19 mouse cellular contexts compared by ENCODE assay signal in the genomic region with DNA sequence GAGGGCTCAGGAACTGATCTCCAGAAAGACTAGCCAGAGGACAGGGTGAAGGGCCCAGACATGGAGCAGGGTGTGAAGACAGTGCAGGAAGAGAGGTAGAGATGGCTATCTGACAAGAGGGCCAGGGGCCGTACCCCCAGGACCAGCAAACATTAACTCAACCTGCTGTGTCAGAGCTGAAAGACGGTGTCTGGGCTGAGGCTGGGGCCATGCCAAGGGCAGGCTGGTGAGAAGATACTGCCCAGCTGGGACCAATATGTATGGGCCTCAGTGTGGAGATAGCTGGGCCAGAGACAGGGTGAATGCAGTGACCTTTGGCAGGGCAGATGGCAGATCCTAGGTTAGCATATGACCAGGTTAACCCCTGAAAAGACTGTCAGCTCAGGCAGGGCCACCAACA.
"Had no signal": no experiment of that assay in that cellular context is flagged by ENCODE, and none has a peak within 500 bp of the region (broad histone marks: within the 10 kb centered on the region; RNA-seq: fewer than 3 reads in every experiment).

No protein-coding gene starts in this region.

- DNase-seq: lung, adult 18-20 months; lung, embryonic 14.5 days; lung, postnatal 10 days; lung, postnatal 4 days; midbrain, embryonic 14.5 days; retina, postnatal 1 day; right cerebral cortex, adult 18-20 months; right cerebral cortex, postnatal 25 days; right cerebral cortex, postnatal 4 days; spleen, adult 18-20 months; thymus, adult 2 months; thymus, postnatal 25 days; thymus, postnatal 4 days had no signal

- H3K9ac ChIP-seq: lung, embryonic 14.5 days; midbrain, embryonic 12.5 days; neural tube, embryonic 13.5 days; neural tube, embryonic 15.5 days had no signal

- H3K4me3 ChIP-seq: midbrain, embryonic 10.5 days; midbrain, embryonic 12.5 days; myocyte; neural tube, embryonic 13.5 days; neural tube, embryonic 15.5 days had no signal

- H3K27ac ChIP-seq: midbrain, embryonic 10.5 days; midbrain, embryonic 12.5 days; neural tube, embryonic 13.5 days; neural tube, embryonic 15.5 days had no signal

- ATAC-seq: midbrain, embryonic 16.5 days had no signal

- H3K4me2 ChIP-seq: lung, embryonic 14.5 days; midbrain, embryonic 12.5 days; neural tube, embryonic 13.5 days; neural tube, embryonic 15.5 days had no signal

- H3K9me3 ChIP-seq: midbrain, embryonic 10.5 days; midbrain, embryonic 12.5 days; neural tube, embryonic 13.5 days; neural tube, embryonic 15.5 days had no signal

- H3K27me3 ChIP-seq: neural tube, embryonic 13.5 days; neural tube, embryonic 15.5 days had no signal
